Mouse (Mus musculus) midbrain, embryonic 13.5 days (tissue): ENCODE data around the gene Ube2z. TPM values are rescaled to one million over a fixed set of nuclear protein-coding genes. Genes with fewer than 3 reads are reported as not detected.

Experiments used
- ATAC-seq: fragments of 200-750 bp; cut with Nextera tagmentation; 2 replicates; pipeline ENCODE4 v1.8.0; 2017; ENCODE audit warnings: mild to moderate bottlenecking, moderate TSS enrichment, moderate library complexity
- H3K27ac ChIP-seq: fragments of 300-500 bp; sonication (generic); 2 replicates; pipeline ENCODE4 v1.5.1; 2015; ENCODE audit warnings: inconsistent platforms, mild to moderate bottlenecking, moderate library complexity
- H3K27me3 ChIP-seq: fragments of 300-500 bp; sonication (generic); 2 replicates; pipeline ENCODE4 v1.6.1; 2015; ENCODE audit warnings: mild to moderate bottlenecking, inconsistent platforms
- H3K36me3 ChIP-seq: fragments of 300-500 bp; sonication (generic); 2 replicates; pipeline ENCODE4 v1.6.1; 2015; ENCODE audit warnings: mild to moderate bottlenecking, inconsistent platforms
- H3K4me1 ChIP-seq: fragments of 300-500 bp; sonication (generic); replicated peaks from 2 replicates; pipeline ENCODE4 v1.6.1; 2015; ENCODE audit warnings: inconsistent platforms
- H3K4me2 ChIP-seq: fragments of 300-500 bp; sonication (generic); replicated peaks from 2 replicates; pipeline ENCODE4 v1.6.1; 2015; ENCODE audit warnings: moderate library complexity, mild to moderate bottlenecking, inconsistent platforms
- H3K4me3 ChIP-seq: fragments of 300-500 bp; sonication (generic); replicated peaks from 2 replicates; pipeline ENCODE4 v1.5.1; 2015; ENCODE audit warnings: mild to moderate bottlenecking, inconsistent platforms
- H3K9ac ChIP-seq: fragments of 300-500 bp; sonication (generic); replicated peaks from 2 replicates; pipeline ENCODE4 v1.6.1; 2015; ENCODE audit warnings: mild to moderate bottlenecking, inconsistent platforms
- H3K9me3 ChIP-seq: fragments of 300-500 bp; sonication (generic); 2 replicates; pipeline ENCODE4 v1.6.1; 2016; ENCODE audit warnings: mild to moderate bottlenecking, inconsistent platforms
- WGBS: fragments of 180-500 bp; shearing (Covaris S2); methylation state at CpG from one replicate; pipeline ENCODE4 v1.1.7; 2015; 5-methylcytosine and 5-hydroxymethylcytosine counted together
- polyA plus RNA-seq: library from polyadenylated mRNA; unstranded; fragments of >200 nt; fragmentation: Nextera tagmentation; extraction: Ambion mirVana; gene quantifications from 2 replicates; pipeline ENCODE4 v1.2.1, GENCODE M21; 2015

The Ube2z gene
- polyA plus RNA-seq, 1 experiment from 2014 or later = 34.0 TPM

DNA sequence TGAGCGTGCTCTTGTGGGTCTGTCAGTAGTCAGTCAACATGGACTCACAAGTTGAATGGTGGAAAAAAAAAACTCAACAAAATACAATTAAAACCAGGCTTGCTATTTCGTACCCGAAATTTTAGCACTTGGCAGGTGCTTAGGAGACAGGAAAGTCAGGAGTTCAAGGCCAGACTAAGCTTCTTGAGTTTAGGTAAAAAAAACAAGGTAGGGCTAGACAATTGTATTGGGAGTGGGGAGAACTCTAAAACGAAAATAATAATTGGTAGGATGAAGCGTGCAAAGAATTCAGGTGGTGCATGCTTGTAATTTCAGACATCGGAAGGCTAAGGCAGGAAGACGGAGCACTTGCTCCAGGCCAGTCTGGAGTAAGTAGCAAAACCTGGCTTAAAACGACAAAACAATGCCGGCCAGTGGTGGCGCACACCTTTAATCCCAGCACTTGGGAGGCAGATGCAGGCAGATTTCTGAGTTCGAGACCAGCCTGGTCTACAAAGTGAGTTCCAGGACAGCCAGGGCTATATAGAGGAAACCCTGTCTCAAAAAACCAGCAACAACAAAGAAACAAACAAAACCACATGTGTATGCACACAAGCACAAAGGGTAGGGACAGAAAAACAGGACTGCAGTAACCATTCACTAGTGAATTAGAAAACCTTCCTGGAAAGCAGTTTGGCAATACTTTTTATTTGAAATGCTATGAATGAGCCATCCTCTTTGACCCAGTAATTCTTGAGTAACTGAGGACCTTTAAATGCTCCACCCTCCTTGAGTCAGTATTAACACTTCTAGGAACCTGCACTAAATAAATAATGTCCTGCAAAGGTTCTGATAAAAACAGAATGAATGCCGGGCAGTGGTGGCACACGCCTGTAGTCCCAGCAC is 11.3 kb upstream of the Ube2z start:
- Histone ChIP-seq H3K4me1 (peaks cover 19% of the 10 kb centered on the region), H3K36me3 (peaks cover 10% of the 10 kb centered on the region), H3K27me3 (no peaks in the 10 kb centered on the region), H3K27ac (peak overlapping the region; percentile 80), H3K4me3 (peak overlapping the region; percentile 36), H3K4me2 (peak overlapping the region; percentile 52), H3K9me3 (no peaks in the 10 kb centered on the region), H3K9ac (0 out of 2 replicates have a peak overlapping the region, but pooled peaks have one; percentile 32)
- ATAC-seq = no peak
- WGBS = 72% methylated on average over 13 of the region's 13 CpGs

- peak within 1 kb of the TSS; percentile 89 for H3K9ac ChIP-seq
Observed at GRCm38 (mm10) chr11:96075509-96076220, 10.5 kb upstream of the Ube2z start, which contains the start of gene Atp5g1. Gene Atp5g1, minus strand, starts transcription at chr11:96075670.

GRCm38 (mm10) chr11:96075177-96075508 is 10.0 kb upstream of the Ube2z start:
- Histone ChIP-seq H3K4me3 (peak overlapping the region; percentile 74), H3K4me2 (peak overlapping the region; percentile 94), H3K27ac (peak overlapping the region; percentile 69), H3K36me3 (peaks cover 19% of the 10 kb centered on the region), H3K4me1 (peaks cover 19% of the 10 kb centered on the region), H3K27me3 (no peaks in the 10 kb centered on the region), H3K9ac (peak overlapping the region; percentile 89), H3K9me3 (no peaks in the 10 kb centered on the region)
- ATAC-seq = 0 out of 2 replicates have a peak, but pooled peaks have one; percentile 0
- under 1% methylated on average over 15 of the region's 15 CpGs for whole genome bisulfite sequencing

More at GRCm38 (mm10) chr11:96075509-96076220, 10.5 kb upstream of the Ube2z start, which contains the start of gene Atp5g1:
- Histone ChIP-seq H3K4me1 (peaks cover 19% of the 10 kb centered on the region), H3K4me2 (peak within 1 kb of the TSS; percentile 94), H3K36me3 (peaks cover 18% of the 10 kb centered on the region), H3K27ac (peak within 1 kb of the TSS; percentile 80), H3K27me3 (no peaks in the 10 kb centered on the region), H3K9me3 (no peaks in the 10 kb centered on the region), H3K4me3 (peak within 1 kb of the TSS; percentile 74)
- peak; percentile 99 for ATAC-seq
- under 1% methylated on average over 37 of the region's 37 CpGs for WGBS

GRCm38 (mm10) chr11:96074351-96075176 is 9.4 kb upstream of the Ube2z start:
- Histone ChIP-seq H3K27ac (peak overlapping the region; percentile 69), H3K27me3 (no peaks in the 10 kb centered on the region), H3K4me1 (peaks cover 19% of the 10 kb centered on the region), H3K9ac (peak overlapping the region; percentile 89), H3K36me3 (peaks cover 19% of the 10 kb centered on the region), H3K4me3 (peak overlapping the region; percentile 74), H3K9me3 (no peaks in the 10 kb centered on the region), H3K4me2 (peak overlapping the region; percentile 94)
- no peak for ATAC-seq
- 32% methylated on average over 17 of the region's 17 CpGs for WGBS

- Histone ChIP-seq H3K9me3 (no peaks in the 10 kb centered on the region), H3K27me3 (no peaks in the 10 kb centered on the region), H3K4me3 (0 out of 2 replicates have a peak overlapping the region, but pooled peaks have one; percentile 74), H3K4me2 (peak overlapping the region; percentile 94; the same call in 1 of the 2 replicates), H3K36me3 (peaks cover 19% of the 10 kb centered on the region), H3K9ac (no peak overlapping the region), H3K4me1 (peaks cover 19% of the 10 kb centered on the region), H3K27ac (no peak overlapping the region)
- no peak for ATAC-seq
- 89% methylated on average over 9 of the region's 9 CpGs for WGBS
Observed at GRCm38 (mm10) chr11:96073295-96073993, 8.3 kb upstream of the Ube2z start.

DNA sequence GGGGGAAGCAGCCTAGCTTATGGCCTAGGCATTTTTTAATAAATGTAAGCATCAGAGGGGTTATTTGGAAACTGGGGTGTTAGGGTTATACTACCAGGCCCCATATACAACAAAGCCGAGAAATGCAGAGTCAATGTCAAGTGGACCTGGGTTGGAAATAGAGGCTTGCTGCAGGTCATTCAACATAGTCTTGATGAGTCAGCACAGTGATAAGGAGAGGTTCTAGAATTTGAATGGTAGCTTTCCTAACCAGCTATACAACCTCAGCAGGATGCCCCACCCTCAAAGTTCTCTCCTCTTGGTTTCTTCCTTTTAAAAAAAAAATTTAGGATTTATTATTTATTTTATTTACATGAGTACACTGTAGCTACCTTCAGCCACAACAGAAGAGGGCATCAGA is 5.8 kb upstream of the Ube2z start:
- Histone ChIP-seq H3K9me3 (no peaks in the 10 kb centered on the region), H3K36me3 (peaks cover 19% of the 10 kb centered on the region), H3K9ac (no peak overlapping the region), H3K27ac (no peak overlapping the region), H3K27me3 (no peaks in the 10 kb centered on the region), H3K4me1 (peaks cover 23% of the 10 kb centered on the region), H3K4me2 (no peak overlapping the region), H3K4me3 (no peak overlapping the region)
- 89% methylated on average over 1 of the region's 1 CpGs for WGBS
- no peak for ATAC-seq

- H3K27ac ChIP-seq = no peak overlapping the region
- no peaks in the 10 kb centered on the region for H3K9me3 ChIP-seq
- H3K4me3 ChIP-seq = no peak overlapping the region
- WGBS = 90% methylated on average over 7 of the region's 7 CpGs
- no peaks in the 10 kb centered on the region for H3K27me3 ChIP-seq
- H3K4me2 ChIP-seq = no peak overlapping the region
- H3K4me1 ChIP-seq = peaks cover 29% of the 10 kb centered on the region
- H3K36me3 ChIP-seq = peaks cover 19% of the 10 kb centered on the region
- ATAC-seq = no peak
- H3K9ac ChIP-seq = no peak overlapping the region
Observed at GRCm38 (mm10) chr11:96070353-96070752, 5.2 kb upstream of the Ube2z start.

DNA sequence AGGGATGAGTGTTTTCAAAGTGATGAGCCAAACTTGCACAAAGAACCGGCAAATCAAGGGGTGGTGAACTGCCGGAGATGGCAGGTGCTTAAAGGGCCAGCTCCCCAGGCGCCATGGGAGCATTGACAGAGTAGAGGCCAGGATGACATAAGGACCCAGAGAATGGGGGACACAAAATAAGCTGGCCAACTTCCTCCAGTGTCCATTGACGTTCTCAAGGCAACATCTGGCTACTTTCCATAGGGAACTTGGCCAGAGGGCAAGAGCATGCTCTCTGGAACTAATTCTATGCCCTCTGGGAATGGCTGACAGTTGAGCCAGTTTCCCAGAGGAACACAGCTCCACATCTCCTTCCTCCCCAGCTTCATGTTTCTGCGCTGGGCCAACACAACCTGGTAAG is 3.0 kb upstream of the Ube2z start:
- Histone ChIP-seq H3K27me3 (no peaks in the 10 kb centered on the region), H3K4me2 (no peak overlapping the region), H3K36me3 (peaks cover 18% of the 10 kb centered on the region), H3K9ac (no peak overlapping the region), H3K9me3 (no peaks in the 10 kb centered on the region), H3K27ac (no peak overlapping the region), H3K4me3 (no peak overlapping the region), H3K4me1 (peaks cover 23% of the 10 kb centered on the region)
- 80% methylated on average over 5 of the region's 5 CpGs for WGBS
- ATAC-seq = no peak

- Histone ChIP-seq H3K27me3 (no peaks in the 10 kb centered on the region), H3K9me3 (no peaks in the 10 kb centered on the region), H3K36me3 (peaks cover 21% of the 10 kb centered on the region), H3K4me2 (peak overlapping the region; percentile 98), H3K4me1 (peaks cover 34% of the 10 kb centered on the region), H3K9ac (peak overlapping the region; percentile 98), H3K4me3 (peak overlapping the region; percentile 95), H3K27ac (peak overlapping the region; percentile 85)
- WGBS = under 1% methylated on average over 54 of the region's 64 CpGs
- ATAC-seq = peak; percentile 75
Observed at GRCm38 (mm10) chr11:96064521-96065214, 520 bp downstream of the Ube2z start.

DNA sequence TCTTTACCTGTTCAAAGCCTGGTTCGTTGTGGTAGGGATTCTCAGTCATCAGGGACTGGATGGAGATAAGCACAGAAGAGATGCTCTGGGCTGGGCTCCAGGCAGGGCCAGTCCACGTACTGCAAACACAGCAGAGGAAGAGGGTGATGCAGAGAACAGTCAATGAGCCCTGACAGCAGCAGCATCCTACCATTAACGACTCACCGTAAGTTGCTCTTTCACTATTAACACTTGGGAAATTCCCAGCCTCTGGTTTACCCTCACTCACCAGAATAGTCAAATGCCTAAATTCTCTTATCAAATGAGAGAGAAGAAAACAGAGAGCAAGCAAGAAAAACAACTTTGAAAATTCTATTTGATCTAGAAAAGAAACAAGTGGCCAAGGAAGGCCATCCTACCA is 6.9 kb downstream of the Ube2z start:
- Histone ChIP-seq H3K9ac (no peak overlapping the region), H3K27ac (no peak overlapping the region), H3K9me3 (no peaks in the 10 kb centered on the region), H3K4me3 (no peak overlapping the region), H3K36me3 (peaks cover 68% of the 10 kb centered on the region), H3K4me1 (peaks cover 14% of the 10 kb centered on the region), H3K4me2 (no peak overlapping the region), H3K27me3 (no peaks in the 10 kb centered on the region)
- no peak for ATAC-seq
- 92% methylated on average over 4 of the region's 4 CpGs for WGBS
